Mouse (Mus musculus) thymus, adult 18-20 months (tissue): Measurements from ENCODE around the gene Enthd1.
"Not testable (repeated sequence)": the region's sequence is repeated elsewhere in the genome, so short reads cannot be mapped to it uniquely, and the experiment has no call there.

ENCODE experiments used
- DNase-seq, 2 experiments: peaks; one replicate each; pipeline ENCODE4 v3.0.0; 2022; ENCODE audit warnings: mixed read lengths in 2 of 2

Gene Enthd1

DNA sequence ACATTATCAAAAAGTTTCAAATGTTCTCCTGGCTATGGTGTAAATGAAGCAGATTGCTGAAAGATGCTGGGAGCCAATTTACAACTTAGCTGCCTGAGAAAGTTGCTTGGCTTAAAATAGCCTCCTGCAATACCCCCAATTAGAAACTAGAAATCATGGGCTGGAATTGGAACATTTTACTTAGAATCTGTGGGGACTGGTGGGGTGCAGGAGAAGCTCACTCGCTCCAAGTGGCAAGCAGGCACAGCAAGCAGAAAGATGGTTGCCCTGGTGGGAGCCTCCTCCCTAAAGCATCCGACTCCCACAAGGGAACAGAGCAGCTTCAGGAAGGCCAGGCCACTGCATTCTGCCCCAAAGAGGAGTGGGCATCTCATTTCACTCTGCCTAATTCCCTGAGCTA is 28.9 kb downstream of the Enthd1 start:
- DNase-seq, result no peak

DNA sequence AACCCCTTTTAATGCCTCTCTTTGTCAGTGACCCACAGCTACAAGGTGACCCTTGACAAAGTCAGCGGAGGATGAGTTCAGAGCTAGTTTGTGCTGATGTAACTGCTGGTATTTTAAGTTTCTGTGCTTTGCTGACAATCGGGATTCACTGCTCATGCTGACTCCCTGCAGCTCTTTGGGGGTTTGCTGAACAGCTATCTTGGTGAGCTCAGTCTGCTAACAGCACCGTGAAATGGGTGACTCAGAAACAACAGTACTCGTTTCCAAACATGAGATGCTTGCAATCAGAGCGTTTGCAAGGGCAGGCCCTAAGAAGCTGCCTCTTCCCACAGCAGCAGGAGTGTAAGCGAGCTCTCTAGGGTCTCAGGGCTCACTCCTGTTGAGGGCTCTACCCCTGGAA is 31.7 kb downstream of the Enthd1 start:
- DNase-seq, result no peak

DNA sequence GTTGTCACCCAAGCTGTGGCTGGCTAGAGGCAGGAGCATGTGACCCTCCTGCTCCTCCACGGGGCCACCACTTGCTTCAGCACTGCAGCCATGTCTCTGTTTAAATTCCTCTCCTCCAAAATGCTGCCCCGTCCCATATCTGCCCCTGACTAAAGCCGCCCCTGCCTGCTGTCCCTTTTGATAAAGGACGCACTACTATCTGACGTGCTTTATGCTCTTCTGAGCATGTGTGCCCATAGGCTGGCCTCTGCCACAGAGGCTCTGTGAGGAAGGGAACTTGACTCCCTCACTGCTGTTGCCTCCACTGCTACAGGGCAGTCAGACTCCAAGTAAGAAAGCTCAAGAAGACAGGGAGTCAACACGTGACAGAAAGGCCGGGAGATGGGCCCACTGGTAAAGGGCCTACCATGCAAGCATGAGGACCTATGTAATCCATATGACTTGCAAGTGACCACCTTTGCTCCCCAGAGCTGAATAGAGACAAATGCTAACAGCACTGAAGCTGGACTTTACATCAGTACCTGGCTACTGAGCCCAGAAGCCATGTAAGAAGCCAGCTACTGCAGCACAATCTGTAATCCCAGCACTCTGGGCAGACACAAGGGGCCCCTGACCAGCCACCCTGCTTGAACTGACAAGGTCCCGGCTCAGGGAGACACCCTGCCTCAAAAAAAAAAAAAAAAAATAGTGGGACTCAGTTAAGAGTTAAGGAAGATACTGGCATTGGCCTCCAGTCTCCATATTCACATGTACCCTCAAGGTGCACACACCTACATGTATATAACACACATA is 32.5 kb downstream of the Enthd1 start:
- no peak for DNase-seq

DNA sequence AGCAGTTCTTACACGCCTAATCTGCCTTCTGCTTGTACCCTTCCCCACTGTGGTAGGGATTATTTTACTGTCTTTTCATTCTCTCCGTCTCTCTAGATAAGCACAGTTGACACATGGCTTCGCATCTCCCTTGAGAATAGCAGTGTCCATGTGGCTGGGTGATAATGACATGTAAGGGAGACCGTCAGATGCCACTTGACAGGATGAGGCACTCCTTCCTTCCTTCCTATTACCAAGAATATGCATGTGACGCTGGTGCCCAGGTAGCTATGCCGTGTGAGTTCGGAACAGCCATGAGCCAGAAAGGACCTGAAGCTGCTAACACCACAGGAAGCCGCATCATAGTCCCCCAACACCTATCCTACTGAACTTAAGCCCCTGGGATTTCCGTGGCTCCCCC is 33.9 kb downstream of the Enthd1 start:
- DNase-seq, result no peak

DNA sequence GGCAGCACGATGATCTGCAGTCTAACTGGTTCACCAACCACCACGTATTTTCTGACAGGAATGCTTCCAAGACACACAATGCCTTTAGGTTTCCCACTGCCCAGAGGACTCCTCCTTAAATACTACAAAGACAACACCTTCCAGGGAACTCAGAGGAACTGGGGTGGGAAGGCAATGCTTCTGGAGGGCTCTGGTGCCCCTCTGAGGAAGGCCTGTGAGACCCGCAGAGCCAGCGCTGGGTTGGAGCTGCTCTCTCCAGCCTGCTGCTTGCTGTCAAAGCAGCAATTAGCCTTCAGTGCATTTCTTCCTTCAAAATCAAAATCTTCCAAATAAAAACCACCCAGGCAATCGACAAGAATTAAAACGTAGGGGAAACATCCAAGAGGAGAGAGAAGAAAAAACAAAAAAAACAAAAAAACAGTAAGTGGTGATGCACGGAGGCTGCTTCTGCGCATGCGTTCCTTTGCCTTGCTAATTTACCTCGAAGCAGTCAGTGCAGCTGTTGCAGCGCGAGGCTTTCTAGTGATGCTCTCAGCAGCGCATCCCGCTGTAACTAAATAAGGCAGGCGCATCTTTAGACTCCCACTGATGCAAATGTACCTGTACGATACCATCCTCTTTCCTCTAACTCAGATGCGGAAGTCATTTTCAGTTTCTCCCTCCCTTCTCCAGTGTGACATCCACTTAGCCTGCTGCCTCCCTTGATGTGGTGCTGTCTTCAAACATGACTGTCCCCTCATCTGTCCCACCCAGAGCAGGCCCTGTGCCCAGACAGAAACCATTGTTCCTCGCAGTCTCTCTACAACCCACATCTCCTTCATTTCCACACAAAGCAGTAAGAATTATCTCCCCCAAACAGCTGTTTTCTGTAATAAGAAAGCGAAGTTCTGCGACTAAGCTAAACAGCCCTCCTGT is 34.7 kb downstream of the Enthd1 start:
- peak in 1 of 2 experiments; percentile 34 for DNase-seq

DNA sequence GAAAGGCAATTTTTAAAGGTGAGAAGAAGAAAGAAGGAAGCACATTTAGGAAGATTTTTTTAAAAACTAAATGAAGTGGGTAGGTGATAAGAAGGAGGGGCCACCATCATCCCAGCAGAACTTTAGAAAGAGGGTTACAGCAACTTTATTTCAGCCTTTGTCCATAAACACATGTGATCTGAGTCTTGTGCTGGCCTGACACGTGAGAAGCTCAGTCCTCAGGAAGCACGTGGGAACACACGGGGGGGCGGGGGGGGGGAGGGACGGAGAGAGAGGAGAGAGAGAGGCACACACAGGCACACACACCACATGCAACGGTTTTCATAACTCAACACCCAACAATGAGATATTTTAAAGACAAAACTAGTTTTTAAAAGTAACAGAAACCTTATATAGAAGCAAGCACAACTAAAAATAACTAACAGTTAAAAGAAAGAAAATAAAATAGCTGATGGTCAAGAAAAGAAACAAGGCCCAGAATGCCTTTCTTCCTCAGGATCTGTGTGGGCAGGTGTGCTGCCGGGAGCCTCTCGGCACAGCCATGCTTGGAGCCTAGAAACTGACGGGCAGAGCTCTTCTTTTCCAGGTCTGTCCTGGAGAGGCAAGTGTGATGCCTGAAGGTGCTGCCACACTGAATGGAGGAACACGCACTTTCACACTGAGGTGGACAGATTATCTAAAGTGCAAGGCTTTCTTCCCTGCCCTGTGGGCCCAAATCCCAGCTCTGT is 43.1 kb downstream of the Enthd1 start:
- DNase-seq, result no peak

DNA sequence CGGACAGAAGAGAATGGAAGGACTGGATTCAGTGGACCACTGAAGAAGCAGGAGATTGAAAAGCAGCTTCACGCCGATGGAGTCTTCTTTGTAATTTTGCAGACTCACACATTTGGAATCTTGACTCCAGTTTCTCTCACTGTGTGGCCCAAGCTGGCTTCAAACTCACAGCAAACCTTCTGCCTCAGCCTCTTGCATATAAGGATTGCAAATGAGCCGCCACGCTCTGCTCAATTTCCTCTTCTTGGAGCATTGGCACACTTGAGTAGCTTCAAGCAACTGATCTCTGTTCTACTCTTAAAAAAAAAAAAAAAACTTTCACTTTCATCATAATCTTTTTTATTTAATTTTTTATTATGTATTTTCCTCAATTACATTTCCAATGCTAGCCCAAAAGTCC is 45.0 kb downstream of the Enthd1 start:
- no peak for DNase-seq

DNA sequence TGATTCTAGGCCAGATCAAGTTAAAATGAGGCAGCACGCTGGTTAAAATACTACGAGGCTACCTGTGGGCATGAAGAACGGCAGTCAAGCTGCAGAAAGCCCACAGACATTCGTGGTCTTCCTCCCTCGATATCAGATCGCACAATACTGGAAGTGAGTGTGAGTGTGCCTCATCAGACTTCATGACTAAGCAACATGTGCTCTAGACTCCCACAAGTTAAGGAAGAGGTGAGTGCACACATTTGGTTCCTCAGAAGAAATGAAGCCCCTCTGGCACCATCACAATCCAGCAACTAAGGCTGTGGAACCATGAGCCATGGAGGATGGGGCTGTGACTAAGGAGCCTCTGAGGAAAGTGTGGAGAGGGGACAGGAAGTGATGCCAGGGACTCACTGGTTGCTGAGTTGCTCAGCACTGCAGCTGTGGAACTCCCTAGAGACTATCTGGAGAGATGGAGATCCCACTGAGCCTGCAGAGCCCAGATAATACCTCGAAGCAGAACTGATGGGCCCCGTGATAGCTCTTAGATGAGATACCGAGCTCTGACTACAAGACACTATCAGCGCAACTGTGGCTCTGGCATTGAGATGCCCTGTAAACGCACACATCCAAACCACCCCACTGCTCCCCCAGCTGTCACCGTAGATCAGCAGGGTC is 46.3 kb downstream of the Enthd1 start:
- no peak for DNase-seq

DNA sequence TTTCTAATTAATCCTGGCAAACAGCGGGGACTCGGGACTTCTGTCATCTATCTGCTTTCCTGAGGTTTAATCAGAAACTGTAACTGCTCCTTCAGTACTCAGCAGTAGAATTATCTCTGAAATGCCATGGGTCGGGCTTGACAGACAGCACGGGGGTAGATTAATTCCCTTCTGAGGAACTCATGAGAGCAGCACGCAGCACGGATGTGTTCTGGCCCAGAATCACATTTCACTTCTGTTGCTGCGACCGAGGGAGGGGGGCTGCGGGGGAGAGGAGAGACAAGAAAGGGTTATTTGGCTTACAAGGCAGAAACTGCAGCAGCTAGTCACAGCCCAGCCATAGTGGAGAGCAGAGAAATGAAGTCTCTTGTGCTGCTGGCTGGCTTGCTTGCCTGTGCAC is 47.0 kb downstream of the Enthd1 start:
- DNase-seq, result no peak

DNA sequence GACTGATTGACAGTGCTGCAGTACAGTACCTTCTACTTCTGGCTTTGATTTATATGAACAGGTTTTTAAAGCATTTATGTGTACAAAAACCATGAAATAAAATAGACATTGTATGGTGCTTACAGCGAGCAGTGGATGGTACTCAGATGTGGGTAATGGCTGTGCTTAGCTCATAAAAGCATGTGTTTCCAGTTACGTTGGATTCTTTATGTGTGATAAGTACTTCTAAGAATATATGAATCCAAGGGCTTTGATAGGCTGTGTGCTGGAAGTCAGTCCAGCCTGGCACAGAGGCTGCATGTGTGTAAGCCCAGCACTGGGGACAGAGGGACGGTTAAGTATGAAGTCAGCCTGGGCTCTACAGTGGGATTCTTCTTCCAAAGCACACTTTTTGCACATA is 48.4 kb downstream of the Enthd1 start:
- no peak for DNase-seq

DNA sequence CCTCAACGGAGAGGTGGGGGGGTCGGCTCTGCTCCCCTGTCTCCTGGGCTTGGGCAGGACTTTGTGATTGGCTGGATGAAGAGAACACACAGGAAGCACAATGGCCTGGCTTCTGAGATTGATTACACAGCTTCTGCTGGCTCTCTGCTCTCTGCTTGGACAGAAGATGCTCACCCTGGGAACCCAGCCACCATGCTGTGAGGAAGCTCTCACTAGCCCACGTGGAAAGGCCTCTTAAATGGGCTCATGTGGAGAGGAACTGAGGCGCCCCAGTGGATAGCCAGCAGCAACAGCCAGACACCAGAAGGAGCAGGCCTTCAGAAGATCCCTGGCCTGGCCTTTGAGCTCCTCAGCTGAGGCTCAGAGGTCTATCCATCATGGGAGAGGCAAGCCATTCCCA is 59.9 kb downstream of the Enthd1 start:
- no peak for DNase-seq

DNA sequence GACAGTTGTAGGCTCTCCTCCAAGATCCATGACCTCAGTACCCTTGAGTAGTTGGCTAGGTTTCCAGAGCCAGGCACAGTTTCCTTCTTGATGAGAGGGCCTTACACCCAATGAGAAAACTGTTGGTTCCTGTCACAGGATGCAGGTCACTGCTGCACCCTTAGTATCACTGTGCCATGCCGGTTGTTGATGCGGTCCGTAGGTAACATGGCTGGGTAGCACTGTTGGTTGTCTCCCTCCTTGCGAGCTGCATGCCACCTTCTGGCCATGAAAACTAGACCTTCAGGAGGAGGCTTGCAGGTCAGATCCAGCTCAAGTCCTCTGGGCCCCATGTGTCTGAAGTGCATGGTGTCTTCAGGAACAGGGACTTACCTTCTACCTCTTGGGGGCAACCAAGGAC is 61.8 kb downstream of the Enthd1 start:
- peak in 1 of 2 experiments; percentile 44 for DNase-seq

DNA sequence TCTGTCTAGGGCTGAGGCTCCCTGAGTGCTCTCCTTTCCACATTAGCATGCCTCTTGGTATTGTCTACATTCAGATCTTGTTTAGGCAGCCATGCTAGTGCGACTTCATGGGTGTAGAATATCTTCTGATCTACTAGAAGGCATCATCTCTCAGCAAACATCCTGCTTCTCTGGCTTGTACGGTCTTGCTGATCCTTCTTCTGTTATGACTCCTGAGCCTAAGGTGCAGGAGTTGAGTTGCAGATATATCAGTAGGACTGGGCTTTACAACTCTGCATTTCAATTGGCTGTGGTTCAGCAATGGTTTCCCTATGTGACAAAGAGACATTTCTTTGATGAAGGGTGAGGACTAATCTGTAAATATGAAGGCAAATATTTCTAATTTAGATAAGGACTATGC is 62.2 kb downstream of the Enthd1 start:
- no peak for DNase-seq

DNA sequence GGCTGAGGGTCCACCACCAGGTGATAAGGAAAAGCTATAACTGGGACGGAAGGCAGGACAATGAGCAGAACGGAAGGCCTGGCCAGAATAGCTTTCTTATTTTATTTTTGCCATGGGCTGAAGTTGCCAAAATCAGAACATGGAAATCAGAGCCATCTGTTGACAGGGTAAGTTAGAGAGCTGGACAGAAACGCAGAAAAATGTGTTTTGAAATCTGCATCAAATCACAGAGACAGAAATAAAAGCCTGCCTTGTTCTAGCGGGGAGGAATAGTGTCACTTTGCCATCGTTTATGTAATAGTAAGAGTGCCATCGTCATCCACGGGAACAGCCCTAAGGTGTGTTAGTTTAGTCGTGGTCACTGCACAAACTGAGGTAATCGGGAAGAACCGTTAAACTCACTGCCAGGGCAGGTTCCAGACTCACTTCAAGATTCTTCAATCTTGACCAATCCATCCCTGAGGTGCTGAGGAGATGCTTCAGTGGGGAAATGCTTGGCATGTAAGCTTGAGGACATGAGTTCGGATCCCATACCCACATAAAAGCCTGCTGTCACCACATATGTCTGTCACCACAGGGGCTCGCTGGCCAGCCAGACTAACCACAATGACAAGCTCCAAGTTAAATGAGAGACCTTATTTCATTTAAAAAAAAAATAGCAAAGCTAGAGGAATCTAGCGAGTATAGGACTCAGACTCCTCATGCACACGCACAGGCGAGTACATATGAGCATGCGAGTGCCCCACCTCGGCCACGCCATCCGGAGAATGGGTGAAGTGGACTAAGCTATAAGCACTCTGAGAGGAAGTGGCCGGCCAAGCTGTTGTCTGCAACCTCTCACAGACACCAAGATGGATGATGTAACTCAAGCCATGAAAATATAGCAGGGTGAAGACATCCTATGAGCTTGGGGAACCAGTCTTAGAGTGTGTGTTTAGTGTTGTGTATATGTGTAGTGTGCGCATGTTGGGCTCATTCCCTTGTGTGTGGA is 63.6 kb downstream of the Enthd1 start:
- DNase-seq, result no peak

DNA sequence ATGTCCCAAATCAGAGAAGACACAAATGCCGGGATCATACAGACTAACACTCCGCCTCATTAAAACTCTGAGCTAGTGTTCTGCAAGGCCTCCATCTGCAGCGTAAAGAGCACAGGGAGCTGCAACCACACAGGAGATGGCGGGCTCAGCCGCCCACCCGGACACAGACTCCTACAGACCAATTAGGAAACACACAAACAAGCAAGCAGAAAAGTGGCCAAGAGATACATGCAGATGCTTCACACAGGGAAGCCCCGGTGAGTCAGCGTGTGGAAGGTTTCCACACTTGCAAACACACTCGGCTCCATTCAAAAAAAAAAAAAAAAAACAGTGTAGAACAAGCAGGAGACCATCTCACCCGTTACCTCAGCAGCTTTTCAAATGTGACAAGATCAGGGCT is 64.5 kb downstream of the Enthd1 start:
- no peak for DNase-seq

DNA sequence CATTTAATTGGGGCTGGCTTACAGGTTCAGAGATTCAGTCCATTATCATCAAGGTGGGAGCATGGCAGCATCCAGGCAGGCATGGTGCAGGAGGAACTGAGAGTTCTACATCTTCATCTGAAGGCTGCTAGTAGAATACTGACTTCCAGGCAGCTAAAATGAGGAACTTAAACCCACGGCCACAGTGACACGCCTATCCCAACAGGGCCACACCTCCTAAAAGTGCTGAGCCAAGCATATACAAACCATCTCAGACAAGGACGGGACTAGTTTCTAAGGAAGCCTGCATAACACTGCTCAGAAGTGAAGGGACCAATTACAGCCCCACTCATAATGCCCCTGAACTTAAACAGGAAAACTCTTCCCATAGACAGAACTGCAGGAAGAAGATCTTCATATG is 67.2 kb downstream of the Enthd1 start:
- DNase-seq, result not testable (repeated sequence)

DNA sequence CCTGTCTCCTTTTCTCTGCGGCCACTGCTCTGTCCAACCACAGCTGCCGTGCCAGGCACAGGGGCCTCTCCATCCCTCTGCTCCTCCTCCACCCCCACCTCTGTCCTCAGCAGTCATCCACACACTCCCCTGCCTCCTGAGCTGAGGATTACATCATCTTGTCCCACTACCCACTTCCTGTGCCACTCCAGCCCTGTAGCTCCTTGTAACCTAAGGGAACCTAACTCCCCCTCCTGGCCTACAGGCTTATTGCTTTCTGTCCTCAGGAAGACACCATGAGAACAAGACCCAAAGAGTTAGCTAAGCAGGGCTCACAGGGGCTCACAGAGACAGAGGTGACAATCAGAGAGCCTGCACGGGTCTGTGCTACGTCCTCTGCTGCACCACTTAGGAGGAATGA is 73.5 kb downstream of the Enthd1 start:
- no peak for DNase-seq

DNA sequence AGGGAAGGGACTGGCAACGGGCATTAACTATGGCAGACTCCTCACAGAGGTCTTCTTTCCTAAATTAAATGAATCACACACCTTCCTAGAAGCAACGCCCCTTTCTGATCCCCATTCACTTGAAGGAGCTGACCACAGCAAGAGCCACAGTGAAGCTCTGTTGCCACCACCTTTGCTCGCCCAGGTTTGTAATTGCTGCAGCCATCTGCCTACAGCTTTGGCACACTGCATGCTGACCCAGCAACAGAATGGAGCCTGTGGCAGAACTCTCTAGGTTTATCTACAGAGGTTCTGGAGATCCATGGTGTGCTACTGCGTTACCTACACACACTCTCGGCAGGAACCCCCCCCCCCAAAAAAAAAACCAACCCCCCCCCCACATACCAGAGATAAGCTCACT is 74.8 kb downstream of the Enthd1 start:
- DNase-seq, result no peak

DNA sequence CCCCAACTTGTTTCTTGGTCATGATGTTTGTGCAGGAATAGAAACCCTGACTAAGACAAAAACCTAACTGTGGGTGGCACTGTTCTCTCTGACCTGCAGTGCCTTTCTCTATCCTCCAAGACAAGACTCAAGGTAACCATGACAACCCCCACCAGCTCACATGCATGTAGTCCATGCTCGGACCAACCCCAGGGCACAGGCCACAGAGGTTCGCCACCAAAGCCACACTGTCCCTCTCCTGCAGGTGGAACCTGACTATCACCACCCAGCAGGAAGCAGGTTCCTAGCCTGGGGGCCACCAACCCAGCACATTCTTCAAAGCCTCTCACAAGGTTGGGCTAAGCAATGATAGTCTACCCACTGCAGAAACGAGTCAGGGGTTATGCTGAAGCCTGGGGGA is 76.3 kb downstream of the Enthd1 start:
- DNase-seq, result no peak

DNA sequence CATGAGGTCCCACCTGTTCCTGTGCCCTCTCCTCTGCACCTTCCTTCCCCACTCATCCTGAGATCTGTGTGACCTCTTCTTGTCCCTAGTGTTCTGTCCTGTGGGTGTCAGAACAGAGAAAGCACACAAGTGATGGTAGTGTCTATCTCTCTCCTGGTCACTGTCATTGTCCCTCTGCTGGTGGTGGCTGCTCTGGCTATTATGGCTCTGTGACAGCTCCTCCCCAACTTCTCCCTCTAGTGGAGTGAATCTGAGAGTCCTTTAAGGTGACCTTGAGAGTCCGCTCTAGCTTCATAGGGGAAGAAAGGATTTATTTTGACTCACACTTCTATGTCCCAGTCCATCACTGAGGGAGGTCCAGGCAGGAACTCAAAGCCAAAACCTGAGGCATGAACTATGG is 79.4 kb downstream of the Enthd1 start:
- DNase-seq, result no peak

DNA sequence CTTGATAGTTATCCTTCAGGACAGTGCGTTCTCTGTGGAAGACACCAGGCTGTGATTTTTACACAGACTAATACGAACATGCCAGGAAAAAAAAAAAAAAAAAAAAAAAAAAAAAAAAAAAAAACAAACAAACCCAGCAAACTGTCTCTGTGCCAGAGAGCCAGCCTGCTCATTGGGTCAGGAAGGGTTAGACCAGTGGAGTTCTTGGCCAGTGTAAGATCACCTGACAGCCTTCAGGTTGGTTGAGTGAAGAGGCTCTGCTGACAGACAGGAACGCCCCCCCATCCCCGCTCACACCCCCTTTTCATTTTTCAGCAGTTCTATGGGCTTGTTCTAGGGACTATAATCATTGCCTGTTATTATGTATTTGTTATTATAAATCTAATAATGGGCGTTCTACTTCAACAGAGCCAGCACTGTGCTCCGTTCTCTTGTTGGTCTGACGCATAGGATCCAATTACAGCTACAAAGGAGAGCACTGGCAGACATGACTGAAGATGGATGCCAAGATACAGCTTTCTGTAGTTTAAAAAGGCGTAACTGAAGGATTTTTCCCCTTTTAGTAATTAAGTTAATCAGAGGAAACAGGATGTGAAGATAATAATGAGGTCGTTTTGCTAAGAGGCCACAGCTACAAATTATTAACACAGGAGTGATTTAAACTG is 81.8 kb downstream of the Enthd1 start:
- DNase-seq, result no peak
